17 mouse cellular contexts compared by ENCODE assay signal in genomic region chr5:107143406-107143805, GRCm38 (mm10).
DNase-seq lines count a peak whose midpoint lies in the region; ATAC-seq and TF ChIP-seq lines count a peak whose summit lies in the region.
"Had no signal": no experiment of that assay in that cellular context is flagged by ENCODE, and none has a peak within 500 bp of the region (broad histone marks: within the 10 kb centered on the region; RNA-seq: fewer than 3 reads in every experiment).

No protein-coding gene starts in this region.

- no peak for TF ChIP-seq EP300 in liver, postnatal 0 days (IDR thresholded peaks at IDR 0.05; ENCODE audit: low read depth)

- H3K9ac ChIP-seq in liver, embryonic 12.5 days, result no peak overlapping the region
- H3K9ac ChIP-seq in liver, postnatal 0 days (replicated peaks), result no peak overlapping the region
- no peak overlapping the region for H3K9ac ChIP-seq in midbrain, embryonic 14.5 days (replicated peaks; ENCODE audit: low read length)
- H3K9ac ChIP-seq: forebrain, embryonic 15.5 days; heart, embryonic 12.5 days had no signal

- H3K9me3 ChIP-seq in heart, embryonic 10.5 days, result no peaks in the 10 kb centered on the region
- H3K9me3 ChIP-seq in liver, embryonic 12.5 days (replicated peaks), result no peaks in the 10 kb centered on the region
- no peaks in the 10 kb centered on the region for H3K9me3 ChIP-seq in liver, postnatal 0 days (ENCODE audit: low read length)
- H3K9me3 ChIP-seq in midbrain, embryonic 10.5 days (replicated peaks), result no peaks in the 10 kb centered on the region
- H3K9me3 ChIP-seq in midbrain, embryonic 14.5 days (ENCODE audit: control insufficient read depth, low read length), result no peaks in the 10 kb centered on the region
- H3K9me3 ChIP-seq: forebrain, embryonic 15.5 days; G1E; heart, embryonic 12.5 days had no signal

- H3K4me2 ChIP-seq in liver, embryonic 12.5 days, result 0 out of 2 replicates have a peak overlapping the region, but pooled peaks have one; percentile 19
- no peak overlapping the region for H3K4me2 ChIP-seq in liver, postnatal 0 days (ENCODE audit: low read depth, low read length)
- H3K4me2 ChIP-seq in midbrain, embryonic 14.5 days (ENCODE audit: low read length), result no peak overlapping the region
- H3K4me2 ChIP-seq: forebrain, embryonic 15.5 days; heart, embryonic 12.5 days had no signal

- no peak overlapping the region for H3K4me3 ChIP-seq in heart, embryonic 10.5 days
- H3K4me3 ChIP-seq in liver, embryonic 12.5 days, result no peak overlapping the region
- no peak overlapping the region for H3K4me3 ChIP-seq in liver, postnatal 0 days (ENCODE audit: low read depth, low read length)
- no peak overlapping the region for H3K4me3 ChIP-seq in midbrain, embryonic 10.5 days
- no peak overlapping the region for H3K4me3 ChIP-seq in midbrain, embryonic 14.5 days (replicated peaks; ENCODE audit: low read depth, low read length)
- H3K4me3 ChIP-seq: forebrain, embryonic 15.5 days; heart, adult 2 months; heart, embryonic 12.5 days had no signal

- H3K27me3 ChIP-seq in heart, embryonic 10.5 days (ENCODE audit: insufficient read depth, poor library complexity, severe bottlenecking), result no peaks in the 10 kb centered on the region; the same call in 1 of the 2 replicates
- no peaks in the 10 kb centered on the region for H3K27me3 ChIP-seq in liver, embryonic 12.5 days (replicated peaks)
- no peaks in the 10 kb centered on the region for H3K27me3 ChIP-seq in liver, postnatal 0 days (ENCODE audit: insufficient read depth, low read length)
- peaks cover 9% of the 10 kb centered on the region for H3K27me3 ChIP-seq in midbrain, embryonic 10.5 days (ENCODE audit: low read depth, poor library complexity, severe bottlenecking)
- H3K27me3 ChIP-seq in midbrain, embryonic 14.5 days (ENCODE audit: control insufficient read depth, insufficient read depth, low read length), result no peaks in the 10 kb centered on the region
- H3K27me3 ChIP-seq: heart, embryonic 12.5 days had no signal

- no peak for ATAC-seq in liver, embryonic 12.5 days
- ATAC-seq in liver, postnatal 0 days, result no peak
- no peak for ATAC-seq in midbrain, embryonic 14.5 days (ENCODE audit: low FRiP score, low TSS enrichment)
- ATAC-seq: CD4-positive, CD25-positive, alpha-beta regulatory T cell, adult 4 months had no signal

- peaks cover 34% of the 10 kb centered on the region for H3K36me3 ChIP-seq in heart, embryonic 10.5 days
- peaks cover 38% of the 10 kb centered on the region for H3K36me3 ChIP-seq in liver, embryonic 12.5 days
- H3K36me3 ChIP-seq in liver, postnatal 0 days (replicated peaks; ENCODE audit: insufficient read depth, low read length), result no peaks in the 10 kb centered on the region
- H3K36me3 ChIP-seq in midbrain, embryonic 10.5 days, result no peaks in the 10 kb centered on the region
- H3K36me3 ChIP-seq in midbrain, embryonic 14.5 days (ENCODE audit: control insufficient read depth, insufficient read depth, low read length), result no peaks in the 10 kb centered on the region
- H3K36me3 ChIP-seq: forebrain, embryonic 15.5 days; G1E had no signal

- H3K27ac ChIP-seq in heart, embryonic 10.5 days, result peak overlapping the region; percentile 56; the same call in 1 of the 2 replicates
- peak overlapping the region; percentile 65 for H3K27ac ChIP-seq in liver, embryonic 12.5 days
- H3K27ac ChIP-seq in liver, postnatal 0 days (ENCODE audit: low read depth), result no peak overlapping the region
- 0 out of 2 replicates have a peak overlapping the region, but pooled peaks have one; percentile 71 for H3K27ac ChIP-seq in midbrain, embryonic 10.5 days (replicated peaks)
- H3K27ac ChIP-seq in midbrain, embryonic 14.5 days (replicated peaks; ENCODE audit: low read depth, low read length), result no peak overlapping the region
- H3K27ac ChIP-seq: forebrain, embryonic 15.5 days; heart, adult 2 months had no signal

- peak; percentile 63 to 75 for DNase-seq in cerebellum, postnatal 10 days
- no peak for DNase-seq in cerebellum, postnatal 36 days
- no peak for DNase-seq in heart, embryonic 10.5 days (ENCODE audit: low spot score)
- no peak for DNase-seq in heart, postnatal 36 days
- DNase-seq in liver, postnatal 0 days, result no peak
- DNase-seq in midbrain, embryonic 10.5 days (ENCODE audit: low spot score), result no peak
- no peak for DNase-seq in midbrain, embryonic 14.5 days
- DNase-seq: adrenal gland, adult 8-10 months; B cell, adult 2 months; cerebellum, adult 2 months; gastrocnemius, postnatal 10 days; heart, adult 2 months had no signal

- no peak for TF ChIP-seq CTCF in liver, postnatal 0 days (IDR thresholded peaks at IDR 0.05; ENCODE audit: low read depth)

- peaks cover 36% of the 10 kb centered on the region for H3K4me1 ChIP-seq in heart, embryonic 10.5 days
- peaks cover 60% of the 10 kb centered on the region for H3K4me1 ChIP-seq in liver, embryonic 12.5 days
- H3K4me1 ChIP-seq in liver, postnatal 0 days (ENCODE audit: insufficient read depth), result peaks cover 15% of the 10 kb centered on the region
- peaks cover 63% of the 10 kb centered on the region for H3K4me1 ChIP-seq in midbrain, embryonic 10.5 days
- H3K4me1 ChIP-seq in midbrain, embryonic 14.5 days (ENCODE audit: control insufficient read depth, insufficient read depth, low read length), result peaks cover 37% of the 10 kb centered on the region

- 83% methylated on average over 5 of the region's 5 CpGs for whole genome bisulfite sequencing in heart, embryonic 10.5 days
- 72% methylated on average over 5 of the region's 5 CpGs for WGBS in liver, embryonic 12.5 days (ENCODE audit: insufficient replicate concordance)
- 89% methylated on average over 5 of the region's 5 CpGs for WGBS in liver, postnatal 0 days (ENCODE audit: insufficient replicate concordance)
- 85% methylated on average over 5 of the region's 5 CpGs for WGBS in midbrain, embryonic 10.5 days
- WGBS in midbrain, embryonic 14.5 days, result 49% methylated on average over 5 of the region's 5 CpGs

- intact Hi-C loops in heart, postnatal 36 days (cut with DNase I), result no loop called here

Comparison
In these comparisons a context has a peak if more than half of its experiments do, and no peak if none do; other contexts are left out.
1. DNase-seq: peak in cerebellum, postnatal 10 days (2 of 2); none in cerebellum, postnatal 36 days (0 of 2), heart, embryonic 10.5 days (single experiment), heart, postnatal 36 days (0 of 2), liver, postnatal 0 days (single experiment), midbrain, embryonic 10.5 days (single experiment) and midbrain, embryonic 14.5 days (single experiment).
2. H3K27ac ChIP-seq: peak in heart, embryonic 10.5 days (single experiment), liver, embryonic 12.5 days (single experiment) and midbrain, embryonic 10.5 days (single experiment); none in liver, postnatal 0 days (single experiment) and midbrain, embryonic 14.5 days (single experiment).